Mouse (Mus musculus): ENCODE measurements around the gene Tlcd1. TPM values are rescaled to one million over a fixed set of nuclear protein-coding genes. Genes with fewer than 3 reads are reported as not detected.
"Not testable (repeated sequence)": the region's sequence is repeated elsewhere in the genome, so short reads cannot be mapped to it uniquely, and the experiment has no call there.

Tlcd1 gene
- polyA plus RNA-seq (2015; fragmentation: Nextera tagmentation; extraction: Ambion mirVana), result 39.9 and 40.3 TPM in 2 replicates

- Histone ChIP-seq H3K9ac (ENCODE audit: low read depth, low read length) (peak within 1 kb of the TSS; percentile 95), H3K27me3 (ENCODE audit: control insufficient read depth, insufficient read depth, low read depth, low read length) (no peaks in the 10 kb centered on the region), H3K36me3 (ENCODE audit: control insufficient read depth, insufficient read depth) (peaks cover 21% of the 10 kb centered on the region), H3K27ac (ENCODE audit: low read length) (peak within 1 kb of the TSS; percentile 98), H3K4me1 (ENCODE audit: control insufficient read depth, low read depth, low read length) (peaks cover 56% of the 10 kb centered on the region), H3K4me2 (ENCODE audit: low read depth, low read length) (peak within 1 kb of the TSS; percentile 71), H3K9me3 (replicated peaks; ENCODE audit: control insufficient read depth, low read length) (no peaks in the 10 kb centered on the region), H3K4me3 (ENCODE audit: low read depth, low read length) (peak within 1 kb of the TSS; percentile 87)
- peak; percentile 28 for ATAC-seq (ENCODE audit: low read depth)
- WGBS (ENCODE audit: insufficient replicate concordance), result 0% methylated on average over 32 of the region's 32 CpGs
Measured at GRCm38 (mm10) chr11:78176402-78176862, at the start of gene Tlcd1, which contains the start of gene Nek8. Gene Tlcd1, plus strand, starts transcription at chr11:78176711. Gene Nek8, minus strand, starts transcription at chr11:78176675.

GRCm38 (mm10) chr11:78126739-78127138, 49.8 kb upstream of the Tlcd1 start:
- Histone ChIP-seq H3K4me1 (ENCODE audit: control insufficient read depth, low read depth, low read length) (peaks cover 34% of the 10 kb centered on the region), H3K4me2 (ENCODE audit: low read depth, low read length) (no peak overlapping the region), H3K9ac (ENCODE audit: low read depth, low read length) (no peak overlapping the region), H3K27ac (ENCODE audit: low read length) (no peak overlapping the region), H3K9me3 (replicated peaks; ENCODE audit: control insufficient read depth, low read length) (no peaks in the 10 kb centered on the region), H3K4me3 (ENCODE audit: low read depth, low read length) (no peak overlapping the region), H3K27me3 (ENCODE audit: control insufficient read depth, insufficient read depth, low read depth, low read length) (no peaks in the 10 kb centered on the region), H3K36me3 (ENCODE audit: control insufficient read depth, insufficient read depth) (no peaks in the 10 kb centered on the region)
- ATAC-seq (ENCODE audit: low read depth), result peak; percentile 41; the same call in 1 of the 2 replicates
- 31% methylated on average over 4 of the region's 4 CpGs for WGBS (ENCODE audit: insufficient replicate concordance)

- ATAC-seq (ENCODE audit: low read depth), result no peak
- Histone ChIP-seq H3K27ac (ENCODE audit: low read length) (no peak overlapping the region), H3K4me3 (ENCODE audit: low read depth, low read length) (no peak overlapping the region), H3K4me2 (ENCODE audit: low read depth, low read length) (no peak overlapping the region), H3K36me3 (ENCODE audit: control insufficient read depth, insufficient read depth) (no peaks in the 10 kb centered on the region), H3K9ac (ENCODE audit: low read depth, low read length) (no peak overlapping the region), H3K4me1 (ENCODE audit: control insufficient read depth, low read depth, low read length) (peaks cover 39% of the 10 kb centered on the region), H3K9me3 (replicated peaks; ENCODE audit: control insufficient read depth, low read length) (no peaks in the 10 kb centered on the region), H3K27me3 (ENCODE audit: control insufficient read depth, insufficient read depth, low read depth, low read length) (no peaks in the 10 kb centered on the region)
- WGBS (ENCODE audit: insufficient replicate concordance), result 49% methylated on average over 8 of the region's 8 CpGs
Measured at GRCm38 (mm10) chr11:78129458-78129857, 47.1 kb upstream of the Tlcd1 start.

GRCm38 (mm10) chr11:78133915-78134314, 42.6 kb upstream of the Tlcd1 start:
- Histone ChIP-seq H3K9ac (ENCODE audit: low read depth, low read length) (no peak overlapping the region), H3K4me3 (ENCODE audit: low read depth, low read length) (no peak overlapping the region), H3K27ac (ENCODE audit: low read length) (no peak overlapping the region), H3K4me2 (ENCODE audit: low read depth, low read length) (no peak overlapping the region), H3K27me3 (ENCODE audit: control insufficient read depth, insufficient read depth, low read depth, low read length) (no peaks in the 10 kb centered on the region), H3K9me3 (replicated peaks; ENCODE audit: control insufficient read depth, low read length) (no peaks in the 10 kb centered on the region), H3K4me1 (ENCODE audit: control insufficient read depth, low read depth, low read length) (peaks cover 28% of the 10 kb centered on the region), H3K36me3 (ENCODE audit: control insufficient read depth, insufficient read depth) (no peaks in the 10 kb centered on the region)
- ATAC-seq (ENCODE audit: low read depth), result no peak
- 33% methylated on average over 6 of the region's 6 CpGs for WGBS (ENCODE audit: insufficient replicate concordance)

- Histone ChIP-seq H3K4me3 (ENCODE audit: low read depth, low read length) (no peak overlapping the region), H3K9ac (ENCODE audit: low read depth, low read length) (no peak overlapping the region)
Measured at GRCm38 (mm10) chr11:78134344-78134743, 42.2 kb upstream of the Tlcd1 start.

GRCm38 (mm10) chr11:78135314-78135713, 41.2 kb upstream of the Tlcd1 start:
- H3K9ac ChIP-seq (ENCODE audit: low read depth, low read length); H3K4me3 ChIP-seq (ENCODE audit: low read depth, low read length); H3K27me3 ChIP-seq (ENCODE audit: control insufficient read depth, insufficient read depth, low read depth, low read length); H3K9me3 ChIP-seq (replicated peaks; ENCODE audit: control insufficient read depth, low read length); H3K27ac ChIP-seq (ENCODE audit: low read length); H3K36me3 ChIP-seq (ENCODE audit: control insufficient read depth, insufficient read depth); H3K4me2 ChIP-seq (ENCODE audit: low read depth, low read length): not testable (repeated sequence)
- H3K4me1 ChIP-seq (ENCODE audit: control insufficient read depth, low read depth, low read length), result peaks cover 29% of the 10 kb centered on the region
- 64% methylated on average over 7 of the region's 7 CpGs for WGBS (ENCODE audit: insufficient replicate concordance)
- ATAC-seq (ENCODE audit: low read depth), result peak; percentile 77; the same call in 1 of the 2 replicates

More at GRCm38 (mm10) chr11:78134344-78134743, 42.2 kb upstream of the Tlcd1 start:
- no peak for ATAC-seq (ENCODE audit: low read depth)
- no peaks in the 10 kb centered on the region for H3K36me3 ChIP-seq (ENCODE audit: control insufficient read depth, insufficient read depth)
- H3K9me3 ChIP-seq (replicated peaks; ENCODE audit: control insufficient read depth, low read length), result no peaks in the 10 kb centered on the region
- H3K4me2 ChIP-seq (ENCODE audit: low read depth, low read length), result no peak overlapping the region
- H3K4me1 ChIP-seq (ENCODE audit: control insufficient read depth, low read depth, low read length), result peaks cover 27% of the 10 kb centered on the region
- no peak overlapping the region for H3K27ac ChIP-seq (ENCODE audit: low read length)
- WGBS (ENCODE audit: insufficient replicate concordance), result 59% methylated on average over 3 of the region's 3 CpGs
- no peaks in the 10 kb centered on the region for H3K27me3 ChIP-seq (ENCODE audit: control insufficient read depth, insufficient read depth, low read depth, low read length)

- Histone ChIP-seq H3K27me3 (ENCODE audit: control insufficient read depth, insufficient read depth, low read depth, low read length) (no peaks in the 10 kb centered on the region), H3K27ac (ENCODE audit: low read length) (no peak overlapping the region), H3K9me3 (replicated peaks; ENCODE audit: control insufficient read depth, low read length) (no peaks in the 10 kb centered on the region), H3K9ac (ENCODE audit: low read depth, low read length) (no peak overlapping the region), H3K4me2 (ENCODE audit: low read depth, low read length) (no peak overlapping the region), H3K36me3 (ENCODE audit: control insufficient read depth, insufficient read depth) (no peaks in the 10 kb centered on the region), H3K4me1 (ENCODE audit: control insufficient read depth, low read depth, low read length) (peaks cover 36% of the 10 kb centered on the region), H3K4me3 (ENCODE audit: low read depth, low read length) (no peak overlapping the region)
- WGBS (ENCODE audit: insufficient replicate concordance), result 20% methylated on average over 1 of the region's 1 CpGs
- no peak for ATAC-seq (ENCODE audit: low read depth)
Measured at GRCm38 (mm10) chr11:78136132-78136531, 40.4 kb upstream of the Tlcd1 start.

GRCm38 (mm10) chr11:78137584-78137983, 38.9 kb upstream of the Tlcd1 start:
- ATAC-seq (ENCODE audit: low read depth), result peak; percentile 49; the same call in 1 of the 2 replicates
- WGBS (ENCODE audit: insufficient replicate concordance), result 67% methylated on average over 4 of the region's 4 CpGs
- no peak overlapping the region for H3K9ac ChIP-seq (ENCODE audit: low read depth, low read length)
- H3K36me3 ChIP-seq (ENCODE audit: control insufficient read depth, insufficient read depth), result no peaks in the 10 kb centered on the region
- H3K4me2 ChIP-seq (ENCODE audit: low read depth, low read length), result no peak overlapping the region
- H3K27ac ChIP-seq (ENCODE audit: low read length), result peak overlapping the region; percentile 0; the same call in 1 of the 2 replicates
- no peak overlapping the region for H3K4me3 ChIP-seq (ENCODE audit: low read depth, low read length)
- H3K9me3 ChIP-seq (replicated peaks; ENCODE audit: control insufficient read depth, low read length), result no peaks in the 10 kb centered on the region
- no peaks in the 10 kb centered on the region for H3K27me3 ChIP-seq (ENCODE audit: control insufficient read depth, insufficient read depth, low read depth, low read length)
- peaks cover 42% of the 10 kb centered on the region for H3K4me1 ChIP-seq (ENCODE audit: control insufficient read depth, low read depth, low read length)

GRCm38 (mm10) chr11:78138023-78138422, 38.5 kb upstream of the Tlcd1 start:
- WGBS (ENCODE audit: insufficient replicate concordance), result 66% methylated on average over 3 of the region's 3 CpGs
- no peaks in the 10 kb centered on the region for H3K36me3 ChIP-seq (ENCODE audit: control insufficient read depth, insufficient read depth)
- ATAC-seq (ENCODE audit: low read depth), result no peak
- H3K9me3 ChIP-seq (replicated peaks; ENCODE audit: control insufficient read depth, low read length), result no peaks in the 10 kb centered on the region
- no peak overlapping the region for H3K9ac ChIP-seq (ENCODE audit: low read depth, low read length)
- no peak overlapping the region for H3K4me2 ChIP-seq (ENCODE audit: low read depth, low read length)
- H3K27me3 ChIP-seq (ENCODE audit: control insufficient read depth, insufficient read depth, low read depth, low read length), result no peaks in the 10 kb centered on the region
- peak overlapping the region; percentile 0; the same call in 1 of the 2 replicates for H3K27ac ChIP-seq (ENCODE audit: low read length)
- no peak overlapping the region for H3K4me3 ChIP-seq (ENCODE audit: low read depth, low read length)
- peaks cover 39% of the 10 kb centered on the region for H3K4me1 ChIP-seq (ENCODE audit: control insufficient read depth, low read depth, low read length)

Measured in liver, embryonic 16.5 days (tissue).